ENCODE assay signal across 12 mouse cellular contexts in genomic region chr15:36991353-36991752, GRCm38 (mm10). TPM values are rescaled to one million over a fixed set of nuclear protein-coding genes. Genes with fewer than 3 reads are reported as not detected.
A peak's percentile ranks its signal among the peaks of the same experiment; 100 is the strongest.
DNase-seq lines count a peak whose midpoint lies in the region; ATAC-seq and TF ChIP-seq lines count a peak whose summit lies in the region.
"Had no signal": no experiment of that assay in that cellular context is flagged by ENCODE, and none has a peak within 500 bp of the region (broad histone marks: within the 10 kb centered on the region; RNA-seq: fewer than 3 reads in every experiment).

No protein-coding gene starts in this region.

- H3K36me3 ChIP-seq in forebrain, embryonic 10.5 days (replicated peaks), result peaks cover 18% of the 10 kb centered on the region
- H3K36me3 ChIP-seq in forebrain, embryonic 11.5 days (ENCODE audit: control insufficient read depth, insufficient read depth, low read length), result no peaks in the 10 kb centered on the region
- H3K36me3 ChIP-seq in kidney, adult 2 months (ENCODE audit: control insufficient read depth, insufficient read depth, low read length), result no peaks in the 10 kb centered on the region
- peaks cover 3% of the 10 kb centered on the region; the same call in 1 of the 2 replicates for H3K36me3 ChIP-seq in kidney, embryonic 15.5 days

- no peaks in the 10 kb centered on the region for H3K9me3 ChIP-seq in forebrain, embryonic 10.5 days
- no peaks in the 10 kb centered on the region for H3K9me3 ChIP-seq in forebrain, embryonic 11.5 days (ENCODE audit: control insufficient read depth, low read length)
- no peaks in the 10 kb centered on the region for H3K9me3 ChIP-seq in kidney, embryonic 15.5 days (replicated peaks)
- H3K9me3 ChIP-seq: limb, embryonic 13.5 days had no signal

- no peak overlapping the region for H3K4me2 ChIP-seq in forebrain, embryonic 11.5 days (ENCODE audit: low read depth, low read length, severe bottlenecking)
- no peak overlapping the region for H3K4me2 ChIP-seq in kidney, embryonic 15.5 days
- H3K4me2 ChIP-seq: hindbrain, embryonic 14.5 days; limb, embryonic 13.5 days had no signal

- no peak for ATAC-seq in forebrain, embryonic 11.5 days (replicated peaks; ENCODE audit: low FRiP score)
- no peak for ATAC-seq in kidney, embryonic 15.5 days (replicated peaks; ENCODE audit: low FRiP score)
- ATAC-seq in granulocyte monocyte progenitor cell, adult 5-6 weeks (replicated peaks; ENCODE audit: poor library complexity, severe bottlenecking), result no peak

- DNase-seq in forebrain, embryonic 10.5 days (ENCODE audit: extremely low spot score, low spot score), result no peak
- DNase-seq in forebrain, embryonic 11.5 days (ENCODE audit: low spot score), result no peak
- DNase-seq in kidney, adult 2 months, result peak; percentile 54
- peak; percentile 82 for DNase-seq in ES-CJ7 (ENCODE audit: low read depth, low spot score)
- peak; percentile 18 for DNase-seq in embryo, embryonic 10.5 days (ENCODE audit: low spot score)
- DNase-seq in thymus, postnatal 0 days (ENCODE audit: low spot score), result no peak
- DNase-seq: cerebellum, adult 18-20 months; lung, postnatal 36 days had no signal

- peak overlapping the region; percentile 35; the same call in 1 of the 2 replicates for H3K27ac ChIP-seq in forebrain, embryonic 10.5 days
- no peak overlapping the region for H3K27ac ChIP-seq in forebrain, embryonic 11.5 days (ENCODE audit: low read depth, low read length)
- H3K27ac ChIP-seq in kidney, adult 2 months (ENCODE audit: insufficient read depth, low read depth, low read length), result peak overlapping the region; percentile 19
- H3K27ac ChIP-seq in kidney, embryonic 15.5 days, result no peak overlapping the region
- H3K27ac ChIP-seq: hindbrain, embryonic 14.5 days; limb, embryonic 13.5 days had no signal

- 68% methylated on average over 6 of the region's 6 CpGs for WGBS in forebrain, embryonic 10.5 days
- 50% methylated on average over 6 of the region's 6 CpGs for WGBS in forebrain, embryonic 11.5 days
- WGBS in kidney, adult 2 months, result 50% methylated on average over 6 of the region's 6 CpGs
- WGBS in kidney, embryonic 15.5 days, result 66% methylated on average over 6 of the region's 6 CpGs

- peaks cover 40% of the 10 kb centered on the region for H3K4me1 ChIP-seq in forebrain, embryonic 10.5 days
- H3K4me1 ChIP-seq in forebrain, embryonic 11.5 days (replicated peaks; ENCODE audit: control insufficient read depth, insufficient read depth, low read length), result peaks cover 4% of the 10 kb centered on the region; the same call in 1 of the 2 replicates
- H3K4me1 ChIP-seq in kidney, adult 2 months (ENCODE audit: control insufficient read depth, insufficient read depth, low read length), result peaks cover 13% of the 10 kb centered on the region; the same call in 1 of the 2 replicates
- peaks cover 7% of the 10 kb centered on the region; the same call in 1 of the 2 replicates for H3K4me1 ChIP-seq in kidney, embryonic 15.5 days

- no peaks in the 10 kb centered on the region for H3K27me3 ChIP-seq in forebrain, embryonic 10.5 days (ENCODE audit: poor library complexity, severe bottlenecking)
- H3K27me3 ChIP-seq in forebrain, embryonic 11.5 days (ENCODE audit: control insufficient read depth, insufficient read depth, low read length), result no peaks in the 10 kb centered on the region
- no peaks in the 10 kb centered on the region for H3K27me3 ChIP-seq in kidney, adult 2 months (replicated peaks; ENCODE audit: control insufficient read depth, insufficient read depth, low read length)
- H3K27me3 ChIP-seq in kidney, embryonic 15.5 days, result no peaks in the 10 kb centered on the region
- H3K27me3 ChIP-seq: limb, embryonic 13.5 days had no signal

- no peak overlapping the region for H3K4me3 ChIP-seq in forebrain, embryonic 10.5 days
- no peak overlapping the region for H3K4me3 ChIP-seq in forebrain, embryonic 11.5 days (ENCODE audit: low read depth, low read length)
- no peak overlapping the region for H3K4me3 ChIP-seq in kidney, adult 2 months (ENCODE audit: insufficient read depth, low read depth, low read length)
- H3K4me3 ChIP-seq in kidney, embryonic 15.5 days (replicated peaks), result no peak overlapping the region
- H3K4me3 ChIP-seq: limb, embryonic 13.5 days had no signal

- no peak for TF ChIP-seq POLR2A in kidney, adult 2 months (IDR thresholded peaks at IDR 0.05; ENCODE audit: low read depth, low read length)

- TF ChIP-seq CTCF in kidney, adult 2 months (conservative IDR thresholded peaks at IDR 0.05; ENCODE audit: insufficient read depth, insufficient read length, low read depth, low read length), result no peak

- H3K9ac ChIP-seq in forebrain, embryonic 11.5 days (ENCODE audit: low read length), result no peak overlapping the region
- H3K9ac ChIP-seq in kidney, embryonic 15.5 days, result no peak overlapping the region
- H3K9ac ChIP-seq: hindbrain, embryonic 14.5 days; limb, embryonic 13.5 days had no signal

RNA-seq across cellular contexts. Expression of gene Zfp706, which starts 16.2 kb away (rescaled TPM):
- 490 and 521 TPM in 2 replicates for polyA plus RNA-seq in forebrain, embryonic 10.5 days (2016; fragmentation: Nextera tagmentation; extraction: Ambion mirVana)
- 410 and 472 TPM in 2 replicates for polyA plus RNA-seq in forebrain, embryonic 11.5 days (2014; fragmentation: Nextera tagmentation; extraction: Ambion mirVana)
- 63.1 and 82.2 TPM in 2 replicates for polyA plus RNA-seq in kidney, adult 2 months (2012; rRNA removed)
- 428 and 495 TPM in 2 replicates for polyA plus RNA-seq in kidney, embryonic 15.5 days (2015; fragmentation: Nextera tagmentation; extraction: Ambion mirVana)
- polyA plus RNA-seq in thymus, postnatal 0 days (2015; fragmentation: Nextera tagmentation; extraction: Ambion mirVana), result 596 and 599 TPM in 2 replicates
- 276 TPM in 2 replicates for total RNA-seq in granulocyte monocyte progenitor cell, adult 5-6 weeks (2014; fragmentation: Nextera tagmentation)
- 73.9 and 112 TPM in 2 replicates for total RNA-seq in granulocyte monocyte progenitor cell, adult 5-6 weeks (2017)

Comparison
In these comparisons a context has a peak if more than half of its experiments do, and no peak if none do; other contexts are left out.
1. H3K27ac ChIP-seq: peak in forebrain, embryonic 10.5 days (single experiment) and kidney, adult 2 months (single experiment); none in forebrain, embryonic 11.5 days (single experiment) and kidney, embryonic 15.5 days (single experiment).
2. DNase-seq: peak in kidney, adult 2 months (single experiment), ES-CJ7 (single experiment) and embryo, embryonic 10.5 days (single experiment); none in forebrain, embryonic 10.5 days (single experiment), forebrain, embryonic 11.5 days (single experiment) and thymus, postnatal 0 days (single experiment).